Mouse (Mus musculus): ENCODE measurements around the gene Gchfr. TPM values are rescaled to one million over a fixed set of nuclear protein-coding genes. Genes with fewer than 3 reads are reported as not detected.
A peak's percentile ranks its signal among the peaks of the same experiment; 100 is the strongest.

Gene Gchfr
- total RNA-seq (2021), result not detected

DNA sequence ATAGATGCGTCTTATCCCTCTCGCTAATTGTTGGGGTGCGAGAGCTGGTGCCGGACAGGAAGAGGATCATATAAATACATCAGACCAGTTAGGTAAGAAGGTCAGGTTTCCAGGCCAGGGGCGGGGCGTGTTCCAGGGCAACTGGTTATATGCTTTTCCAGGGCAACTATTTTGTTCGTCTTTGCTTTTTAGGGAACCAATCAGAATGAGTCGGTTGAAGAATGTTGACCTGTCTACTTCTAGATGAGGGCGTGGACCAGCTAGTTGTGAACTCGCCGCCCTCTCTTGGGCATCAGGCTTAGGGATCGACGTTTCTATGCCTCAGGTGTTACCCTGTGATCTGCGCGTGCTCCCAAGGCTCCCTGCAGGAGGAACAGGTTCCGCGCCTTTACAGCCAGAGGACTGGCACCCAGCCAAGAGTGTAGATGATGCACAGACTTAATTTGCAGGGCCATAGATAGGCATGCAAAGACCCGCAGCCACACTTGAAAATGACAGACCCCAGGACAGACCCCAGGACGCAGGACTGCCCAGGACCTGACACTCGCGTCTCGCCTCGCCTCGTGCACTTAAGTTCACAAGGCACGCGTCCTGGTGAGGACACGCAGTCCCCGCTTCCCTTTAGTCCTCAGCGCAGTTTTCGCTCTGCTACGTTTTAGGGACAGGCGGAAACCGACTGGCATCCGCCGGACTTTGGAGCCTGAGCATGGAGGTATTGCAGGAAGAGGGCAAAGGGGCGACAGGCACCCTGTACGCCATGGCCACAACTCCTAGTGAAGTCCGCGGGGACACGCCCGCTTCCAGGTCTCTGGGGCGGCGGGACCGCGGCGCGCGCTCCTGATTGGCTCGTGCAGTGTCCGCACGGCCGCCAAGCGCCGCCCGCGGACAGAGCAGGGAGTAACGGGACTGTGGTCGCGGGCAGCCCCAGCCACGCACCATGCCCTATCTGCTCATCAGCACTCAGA, at the start of gene Gchfr:
Gene Gchfr (plus strand): TSS at position 873 of the 965 bp plus-strand sequence.
- DNase-seq (ENCODE audit: low spot score in 2 of 2), result peak; percentile 30 to 33

DNA sequence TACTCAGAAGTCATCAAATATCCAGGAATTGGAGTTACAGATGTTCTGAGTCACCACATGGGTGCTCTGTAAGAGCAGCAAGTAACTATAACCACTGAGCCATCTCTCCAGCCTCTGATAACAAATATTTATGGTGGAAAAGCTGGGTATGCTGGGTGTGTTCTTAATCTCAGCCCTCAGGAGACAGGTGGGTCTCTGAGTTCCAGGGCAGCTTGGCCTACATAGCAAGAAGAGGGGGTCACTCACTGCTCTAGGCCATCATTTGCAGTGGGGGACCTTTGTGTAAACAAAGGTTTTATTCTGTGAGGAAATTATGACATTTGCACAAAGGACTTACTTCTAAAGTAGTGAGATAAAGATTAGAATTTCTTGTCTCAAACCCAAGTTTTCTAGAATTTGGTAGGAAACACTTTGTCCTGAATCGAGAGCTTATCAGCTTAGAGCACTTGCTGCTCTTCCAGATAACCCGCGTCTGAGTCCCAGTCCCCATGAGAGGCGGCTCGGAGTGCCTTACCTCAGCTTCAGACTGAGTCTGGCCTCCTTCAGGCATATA, 31.2 kb upstream of the Gchfr start:
- no peak for DNase-seq (ENCODE audit: low spot score in 2 of 2)
- intact Hi-C loops (cut with DNase I), result no loop called here

More for the DNA sequence above, at the start of gene Gchfr:
- intact Hi-C loops (cut with DNase I), result no loop called here

DNA sequence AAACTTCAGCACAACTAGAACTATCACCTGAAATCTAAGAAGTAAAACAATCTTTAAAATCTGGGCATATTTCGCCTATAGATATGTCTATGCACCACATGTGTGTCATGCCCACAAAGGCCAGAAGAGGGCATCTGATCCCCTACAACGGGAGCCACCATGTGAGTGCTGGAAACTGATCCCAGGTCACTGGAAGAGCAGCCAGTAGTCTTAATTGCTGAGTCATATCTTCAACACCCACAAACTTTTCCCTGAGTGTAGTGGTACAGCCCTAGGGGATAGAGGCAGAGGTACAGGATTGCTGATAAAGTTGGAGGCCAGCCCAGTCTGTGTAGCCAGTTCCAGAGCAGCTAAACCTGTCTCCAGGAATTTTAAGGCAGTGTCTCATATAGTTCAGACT, 22.4 kb upstream of the Gchfr start:
- intact Hi-C loops (cut with DNase I), result no loop called here

DNA sequence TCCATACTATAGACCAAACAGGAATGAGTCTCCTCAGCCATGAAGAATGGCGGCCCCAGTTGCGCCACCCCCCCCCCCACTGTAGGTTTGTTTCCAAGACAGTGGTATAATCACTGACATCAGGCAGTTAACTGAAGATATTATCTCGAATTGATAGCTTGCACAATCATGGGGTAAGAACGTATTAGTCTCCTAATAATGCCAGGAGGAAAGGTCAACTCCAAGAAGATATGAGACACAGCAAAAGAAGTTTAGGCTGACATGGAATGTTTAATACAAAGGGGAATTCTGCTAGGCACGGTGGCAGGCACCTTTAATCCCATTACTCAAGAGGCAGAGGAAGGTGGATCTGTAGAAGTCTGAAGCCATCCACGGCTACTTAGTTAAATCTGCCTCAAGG, 21.1 kb upstream of the Gchfr start:
- intact Hi-C loops (cut with DNase I), result no loop called here
- no peak for DNase-seq (ENCODE audit: low spot score in 2 of 2)

More for the DNA sequence above, 22.4 kb upstream of the Gchfr start:
- no peak for DNase-seq (ENCODE audit: low spot score in 2 of 2)

DNA sequence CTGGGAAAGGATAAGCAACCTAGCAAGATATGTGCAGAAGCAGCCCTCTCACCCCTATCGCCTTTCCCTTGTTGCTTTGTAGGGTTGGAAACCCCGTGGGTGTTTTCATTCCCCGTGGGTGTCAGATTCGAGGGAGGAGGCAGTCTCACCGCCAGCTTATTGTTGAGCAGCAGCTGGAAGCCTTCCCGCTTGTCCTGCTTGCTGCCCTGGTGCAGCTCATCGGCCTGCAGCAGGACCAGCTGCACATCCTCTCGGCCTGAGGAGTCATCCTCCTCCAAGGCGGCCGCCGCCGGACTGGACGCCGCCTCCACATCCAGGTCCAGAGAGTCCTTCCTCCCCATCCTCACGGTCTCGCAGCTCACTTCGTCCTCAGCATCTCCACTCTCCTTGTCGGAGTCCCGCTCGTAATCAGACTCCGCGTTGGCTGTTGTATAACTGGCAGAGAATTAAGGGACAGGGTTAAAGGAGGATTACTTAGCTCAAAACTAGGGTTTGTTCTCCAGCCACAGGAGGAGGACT, 20.4 kb upstream of the Gchfr start:
- intact Hi-C loops (cut with DNase I), result no loop called here
- peak in 1 of 2 experiments; percentile 7 for DNase-seq (ENCODE audit: low spot score in 2 of 2)

DNA sequence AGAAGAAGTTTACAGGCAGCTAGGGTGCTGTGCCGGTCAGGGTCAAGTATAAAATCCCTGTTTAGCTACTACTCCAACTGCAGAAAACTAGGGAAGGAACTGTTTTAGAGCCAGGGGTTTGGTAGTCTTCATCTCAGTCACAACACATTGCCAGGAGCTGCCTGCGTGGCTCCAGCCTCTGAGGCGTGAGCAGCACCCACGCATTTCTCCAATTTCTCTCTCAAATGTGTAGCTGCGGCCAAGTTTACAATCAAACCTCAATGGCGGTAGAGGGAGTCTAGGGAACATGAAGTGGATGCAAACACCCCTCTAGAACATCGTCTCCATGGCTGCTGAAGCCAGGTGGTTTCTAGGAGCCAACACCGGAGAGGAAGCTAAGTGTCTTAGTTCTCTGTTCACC, 19.8 kb upstream of the Gchfr start:
- intact Hi-C loops (cut with DNase I), result no loop called here
- peak; percentile 33 to 74 for DNase-seq (ENCODE audit: low spot score in 2 of 2)

DNA sequence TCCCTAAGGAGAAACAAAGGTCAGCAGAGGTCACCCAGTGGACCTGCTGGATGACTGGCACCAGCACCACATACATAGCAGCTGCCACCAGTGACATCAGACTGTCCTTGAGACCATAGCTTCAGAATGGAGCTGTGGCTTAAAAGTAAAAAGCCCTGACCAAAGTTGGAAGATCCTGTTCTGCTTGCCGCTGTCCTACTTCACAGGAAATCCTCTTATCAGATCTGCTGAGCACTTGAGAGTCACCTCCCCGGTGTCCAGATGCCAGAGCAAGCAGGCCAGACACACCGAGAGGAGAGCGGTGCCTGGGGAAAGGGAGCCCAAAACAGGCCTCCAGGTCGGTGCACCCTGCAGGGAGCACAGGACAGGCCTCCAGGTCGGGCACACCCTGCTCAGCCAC, 15.3 kb upstream of the Gchfr start:
- no peak for DNase-seq (ENCODE audit: low spot score in 2 of 2)
- intact Hi-C loops (cut with DNase I), result no loop called here

DNA sequence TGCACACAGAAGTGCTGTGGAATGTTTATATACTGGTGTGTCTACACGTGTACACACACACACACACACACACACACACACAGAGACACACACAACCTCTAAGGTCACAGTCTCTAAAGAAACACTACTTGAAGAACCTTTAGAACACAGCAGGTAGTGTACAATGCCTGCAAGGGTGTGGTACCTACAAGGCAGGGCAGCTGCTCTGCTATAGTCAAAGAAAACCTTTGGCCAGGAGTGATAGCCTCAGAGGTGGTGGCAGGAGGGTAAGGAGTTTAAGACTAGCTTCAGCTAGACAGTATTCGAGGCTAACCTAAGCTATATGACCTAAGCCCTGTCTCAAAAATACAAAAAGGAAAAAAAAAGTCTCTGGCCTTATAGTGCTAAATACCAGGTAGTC, 12.9 kb upstream of the Gchfr start:
- intact Hi-C loops (cut with DNase I), result loop anchor here (5.0 kb wide), 1 partner anchor 107 kb away; the partner anchor contains the start of gene Knl1
- DNase-seq (ENCODE audit: low spot score in 2 of 2), result no peak

DNA sequence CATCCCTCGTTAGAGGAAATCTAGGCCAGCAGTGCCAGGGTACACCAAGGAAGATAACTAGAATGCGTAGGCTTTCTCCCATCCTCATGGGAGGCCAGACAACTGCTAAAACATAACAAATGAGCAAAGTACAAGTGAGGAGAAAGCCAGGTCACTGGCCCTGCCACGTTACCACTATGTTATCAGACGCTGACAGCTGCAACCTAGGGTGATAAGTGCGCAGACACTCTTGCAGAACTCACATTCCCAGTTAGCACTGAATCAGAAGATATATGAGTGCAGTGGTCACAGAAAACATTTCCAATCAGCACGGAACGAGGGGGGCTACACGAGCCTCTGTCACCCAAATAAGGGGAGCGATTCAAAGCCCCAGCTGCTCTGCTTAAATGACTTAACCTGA, 12.2 kb upstream of the Gchfr start:
- intact Hi-C loops (cut with DNase I), result loop anchor here (5.0 kb wide), 1 partner anchor 108 kb away; the partner anchor contains the start of gene Knl1
- no peak for DNase-seq (ENCODE audit: low spot score in 2 of 2)

DNA sequence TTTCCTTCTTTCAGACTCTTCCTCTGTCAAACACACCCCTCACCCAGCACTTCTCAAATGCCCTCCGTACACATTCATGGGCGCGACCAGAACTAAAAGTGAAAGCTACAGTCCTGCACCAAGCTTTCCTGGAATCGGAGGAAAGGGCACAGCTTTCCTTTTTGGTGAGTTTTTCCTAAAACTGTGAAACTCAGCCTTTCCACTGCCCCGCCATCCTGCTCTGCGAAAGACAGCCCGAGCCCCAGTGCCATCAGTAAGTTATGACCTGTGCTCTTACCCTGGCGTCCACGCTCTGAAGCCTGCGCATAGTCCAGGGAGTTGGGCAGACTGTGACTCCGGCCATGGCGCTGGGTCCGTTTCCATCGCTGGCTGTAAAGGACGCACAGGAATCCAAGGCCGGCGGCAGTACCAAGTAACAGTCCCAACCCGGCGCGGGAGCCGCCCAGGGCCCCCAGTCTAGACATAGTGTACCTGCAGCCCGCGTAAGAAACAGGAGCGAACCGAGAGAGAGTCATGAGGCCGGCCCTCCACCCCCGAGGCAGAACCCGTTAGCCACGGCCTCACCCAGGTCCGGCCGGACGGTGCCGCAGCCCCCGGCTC, 11.4 kb upstream of the Gchfr start:
- DNase-seq (ENCODE audit: low spot score in 2 of 2), result peak in 1 of 2 experiments; percentile 4
- intact Hi-C loops (cut with DNase I), result loop anchor here (5.0 kb wide), 1 partner anchor 109 kb away; the partner anchor contains the start of gene Knl1

DNA sequence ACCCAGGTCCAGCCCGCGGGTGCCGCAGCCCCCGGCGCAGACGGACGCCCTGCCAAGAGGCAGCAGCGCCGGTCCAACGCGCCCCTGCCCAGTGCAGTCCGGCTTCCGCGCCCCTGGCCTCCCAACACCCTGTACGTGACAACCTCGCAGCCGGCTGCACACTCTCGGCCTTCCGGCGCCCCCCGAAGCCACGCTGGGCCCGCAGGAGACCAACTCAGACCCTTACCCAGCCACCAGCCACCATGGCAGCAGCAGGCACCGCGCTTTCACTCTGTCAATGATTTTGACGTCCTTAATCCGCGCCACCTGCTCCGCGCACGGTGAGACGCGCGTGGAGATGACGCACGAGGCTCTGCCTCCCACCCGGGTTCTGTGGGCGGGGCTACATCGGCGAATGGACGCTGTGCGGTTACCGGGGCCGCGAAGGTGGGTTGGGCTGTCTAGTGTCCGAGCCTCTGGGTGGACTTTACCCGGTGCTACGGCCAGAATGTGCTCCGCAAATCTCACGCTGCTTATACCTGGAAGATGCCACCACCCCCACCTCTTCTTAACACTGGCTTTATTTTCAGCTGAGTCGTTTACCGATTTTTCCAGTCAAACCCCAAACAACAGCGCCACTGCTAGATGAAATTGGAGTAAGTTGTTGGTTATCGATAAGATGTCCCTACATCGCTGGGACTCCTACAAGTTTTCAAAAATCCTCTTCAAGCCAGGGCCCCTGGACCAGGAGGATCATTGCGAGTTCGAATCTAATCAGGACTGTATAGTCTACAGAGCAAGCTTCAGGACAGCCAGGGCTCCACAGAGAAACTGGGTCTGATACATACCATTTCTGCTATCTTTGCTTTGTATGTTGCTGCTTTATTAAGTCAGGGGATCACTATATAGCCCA, 10.6 kb upstream of the Gchfr start, which contains the start of gene Rmdn3:
Gene Rmdn3 (minus strand): TSS at position 354 of the 892 bp plus-strand sequence.
- intact Hi-C loops (cut with DNase I), result loop anchor here (5.0 kb wide), 1 partner anchor 110 kb away; the partner anchor contains the start of gene Knl1

DNA sequence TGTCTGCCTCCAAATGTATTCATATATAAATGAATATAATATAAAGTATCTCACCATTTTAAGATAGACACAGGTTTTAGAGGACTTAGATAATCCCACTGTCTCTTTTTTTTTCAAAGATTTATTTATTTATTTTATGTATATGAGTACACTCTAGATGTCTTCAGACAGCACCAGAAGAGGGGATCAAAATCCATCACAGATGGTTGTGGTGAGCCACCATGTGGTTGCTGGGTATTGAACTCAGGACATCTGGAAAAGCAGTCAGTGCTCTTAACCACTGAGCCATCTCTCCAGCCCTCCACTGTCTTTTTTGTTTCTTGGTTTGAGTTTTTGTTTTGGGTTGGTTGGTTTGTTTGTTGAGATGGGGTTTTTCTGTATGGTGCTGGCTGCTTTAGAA, 9.7 kb upstream of the Gchfr start:
- intact Hi-C loops (cut with DNase I), result loop anchor here (5.0 kb wide), 1 partner anchor 111 kb away; the partner anchor contains the start of gene Knl1
- DNase-seq (ENCODE audit: low spot score in 2 of 2), result no peak

More for the DNA sequence above, 10.6 kb upstream of the Gchfr start, which contains the start of gene Rmdn3:
- DNase-seq (ENCODE audit: low spot score in 2 of 2), result peak; percentile 97 to 99

DNA sequence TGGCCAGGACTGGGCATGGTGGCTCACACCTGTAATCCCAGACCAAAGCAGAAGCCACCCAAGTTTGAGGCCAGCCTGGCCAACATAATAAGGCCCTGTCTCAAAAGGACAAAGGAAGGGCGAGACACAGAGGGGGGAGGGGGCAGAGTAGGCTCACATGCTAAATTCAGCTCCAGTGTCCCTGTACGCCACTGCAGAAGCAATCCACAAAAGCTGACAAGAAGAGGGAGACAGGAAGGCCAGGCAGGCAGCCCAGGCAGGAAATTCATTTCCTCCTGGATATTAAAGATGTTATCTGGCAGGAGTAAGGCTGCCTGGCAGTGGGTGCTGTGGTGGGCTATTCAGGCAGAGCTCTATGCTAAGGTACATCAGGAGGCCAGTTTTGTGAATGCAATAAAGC, 6.3 kb upstream of the Gchfr start:
- DNase-seq (ENCODE audit: low spot score in 2 of 2), result no peak
- intact Hi-C loops (cut with DNase I), result no loop called here

DNA sequence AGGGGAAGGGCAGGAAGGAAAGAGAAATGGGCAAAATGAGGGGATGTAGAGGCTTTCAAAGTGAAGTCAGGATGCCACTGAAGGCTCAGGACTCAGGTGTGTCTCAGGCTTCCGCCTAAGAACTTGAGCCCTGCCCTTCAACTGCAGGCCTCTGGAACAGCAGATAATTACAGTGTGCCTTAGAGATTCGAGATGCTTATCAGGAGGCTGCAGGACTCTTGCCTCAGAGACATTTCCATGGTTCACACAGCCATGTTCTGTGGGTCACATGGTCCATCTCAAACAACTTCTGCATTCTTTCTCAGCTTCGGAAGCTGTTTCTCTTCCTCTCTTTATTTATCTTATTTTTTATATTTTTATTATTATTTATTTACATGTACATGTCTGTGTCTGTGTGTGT, 4.4 kb upstream of the Gchfr start:
- DNase-seq (ENCODE audit: low spot score in 2 of 2), result no peak
- intact Hi-C loops (cut with DNase I), result no loop called here

DNA sequence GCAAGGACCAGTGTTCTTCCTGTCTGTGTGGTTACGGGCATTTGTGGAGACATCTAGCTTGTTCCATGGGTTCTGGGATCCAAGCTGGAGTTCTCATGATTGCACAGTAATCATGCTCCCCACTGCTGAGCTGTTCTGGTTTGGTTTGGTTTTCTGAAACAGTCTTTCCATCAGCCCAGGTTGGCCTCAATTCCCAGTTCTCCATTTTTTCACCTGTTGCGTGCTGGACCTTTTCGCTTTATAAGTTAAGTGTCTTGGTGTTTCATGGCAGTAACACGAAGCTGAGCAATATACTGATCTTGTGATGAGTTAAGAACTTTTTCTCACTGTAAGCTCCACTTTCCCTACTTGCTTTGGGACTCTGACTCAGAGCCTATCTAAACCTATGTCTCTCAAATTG, 3.6 kb upstream of the Gchfr start:
- intact Hi-C loops (cut with DNase I), result no loop called here
- no peak for DNase-seq (ENCODE audit: low spot score in 2 of 2)

DNA sequence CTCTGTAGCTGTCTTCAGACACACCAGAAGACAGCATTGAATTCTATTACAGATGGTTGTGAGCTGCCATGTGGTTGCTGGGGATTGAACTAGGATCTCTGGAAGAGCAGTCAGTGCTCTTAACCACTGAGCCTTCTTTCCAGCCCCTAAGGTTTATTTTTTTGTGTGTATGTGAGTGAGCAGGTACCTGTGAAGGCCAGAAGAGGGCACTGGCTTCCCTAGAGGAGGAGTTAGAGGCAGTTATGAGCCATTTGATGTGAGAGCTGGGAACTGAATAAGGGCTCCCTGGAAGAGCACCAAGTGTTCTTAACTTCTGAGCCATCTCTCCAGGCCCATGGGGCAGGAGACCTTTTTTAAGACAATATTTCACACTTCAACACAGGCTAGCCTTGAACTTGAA, 2.2 kb upstream of the Gchfr start:
- DNase-seq (ENCODE audit: low spot score in 2 of 2), result no peak
- intact Hi-C loops (cut with DNase I), result no loop called here

DNA sequence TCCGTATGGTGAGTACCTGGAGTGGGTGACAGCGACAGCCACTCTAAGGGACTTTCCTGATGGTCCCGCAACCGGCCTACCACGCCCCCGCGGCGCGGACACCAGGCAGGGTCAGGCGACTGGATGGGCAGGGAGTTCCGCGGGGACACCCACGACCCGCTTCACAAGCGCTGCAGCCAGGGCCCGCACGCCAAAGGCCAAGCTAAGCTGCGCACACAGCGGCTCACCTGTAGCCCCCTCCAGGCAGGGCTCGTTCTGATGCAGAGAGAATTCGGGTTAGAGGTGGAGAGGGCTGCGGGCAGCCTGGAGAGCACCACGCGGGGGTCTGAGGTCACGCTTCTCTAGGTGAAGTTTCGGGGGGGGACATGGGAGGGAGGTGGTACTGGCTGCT, 288 bp downstream of the Gchfr start:
- DNase-seq (ENCODE audit: low spot score in 2 of 2), result no peak
- intact Hi-C loops (cut with DNase I), result no loop called here

DNA sequence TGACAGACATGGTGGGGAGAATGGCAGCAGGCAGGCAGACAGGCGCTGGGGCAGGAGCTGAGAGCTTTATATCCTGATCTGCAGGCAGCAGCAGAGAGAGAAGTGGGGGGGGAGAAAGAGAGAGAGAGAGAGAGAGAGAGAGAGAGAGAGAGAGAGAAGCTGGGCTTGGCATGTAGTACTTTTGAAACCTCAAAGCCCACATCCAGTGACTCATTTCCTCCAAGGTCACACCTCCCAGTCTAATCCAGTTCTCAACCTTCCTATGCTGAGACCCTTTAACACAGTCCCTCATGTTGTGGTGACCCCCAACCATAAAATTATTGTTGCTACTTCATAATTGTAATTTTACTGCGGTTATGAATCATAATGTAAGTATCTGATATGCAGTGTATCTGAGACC, 2.7 kb downstream of the Gchfr start:
- DNase-seq (ENCODE audit: low spot score in 2 of 2), result no peak
- intact Hi-C loops (cut with DNase I), result no loop called here

DNA sequence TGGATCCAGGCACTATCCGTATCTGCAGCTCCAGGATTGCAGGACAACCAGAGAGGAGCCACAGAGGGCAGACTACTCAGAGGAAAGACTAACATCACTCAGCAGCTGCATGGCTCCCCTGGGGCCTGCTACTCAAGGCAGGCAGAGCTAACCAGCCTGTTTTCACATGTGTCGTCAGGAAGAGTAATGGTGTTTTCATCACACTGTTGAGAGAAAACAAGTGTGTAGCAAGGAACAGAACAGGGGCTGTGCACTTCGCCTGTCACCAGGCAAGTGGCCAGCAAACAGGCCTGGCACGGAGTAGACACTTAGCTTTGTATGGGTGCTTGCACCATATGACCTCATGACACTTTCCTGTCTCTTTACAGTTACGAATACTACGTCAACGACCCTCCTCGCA, 4.0 kb downstream of the Gchfr start:
- no peak for DNase-seq (ENCODE audit: low spot score in 2 of 2)
- intact Hi-C loops (cut with DNase I), result no loop called here
